Mouse (Mus musculus): ENCODE results near the gene Bfar.

Gene Bfar

DNA sequence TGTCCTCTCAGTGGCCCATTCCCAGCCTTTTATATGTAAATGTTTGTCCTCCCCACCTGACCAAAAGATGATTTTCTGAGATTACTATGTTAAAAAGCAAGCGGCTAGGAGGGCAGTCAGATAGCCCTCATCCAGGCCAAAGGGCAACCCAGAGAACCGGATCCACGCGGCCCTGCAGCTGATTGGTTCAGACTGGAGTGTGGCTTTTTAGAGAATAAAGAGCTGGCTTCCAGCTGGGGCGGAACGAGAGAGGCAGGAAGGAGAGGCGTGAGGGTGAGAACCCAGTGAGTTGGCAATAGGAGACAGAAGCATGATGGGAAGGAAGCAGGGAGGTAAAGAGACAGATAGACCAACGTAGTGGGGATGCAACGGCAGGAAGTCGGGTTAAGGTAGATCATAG is 51.3 kb downstream of the Bfar start:
- peak; percentile 77 for DNase-seq (ENCODE audit: low read depth, low spot score)

- peak; percentile 69 for DNase-seq (ENCODE audit: low read depth, low spot score)
These were observed 56.2 kb downstream of the Bfar start for GRCm38 (mm10) chr16:13727811-13728335.

GRCm38 (mm10) chr16:13729428-13729827 is 57.8 kb downstream of the Bfar start:
- DNase-seq (ENCODE audit: low read depth, low spot score), result no peak

DNA sequence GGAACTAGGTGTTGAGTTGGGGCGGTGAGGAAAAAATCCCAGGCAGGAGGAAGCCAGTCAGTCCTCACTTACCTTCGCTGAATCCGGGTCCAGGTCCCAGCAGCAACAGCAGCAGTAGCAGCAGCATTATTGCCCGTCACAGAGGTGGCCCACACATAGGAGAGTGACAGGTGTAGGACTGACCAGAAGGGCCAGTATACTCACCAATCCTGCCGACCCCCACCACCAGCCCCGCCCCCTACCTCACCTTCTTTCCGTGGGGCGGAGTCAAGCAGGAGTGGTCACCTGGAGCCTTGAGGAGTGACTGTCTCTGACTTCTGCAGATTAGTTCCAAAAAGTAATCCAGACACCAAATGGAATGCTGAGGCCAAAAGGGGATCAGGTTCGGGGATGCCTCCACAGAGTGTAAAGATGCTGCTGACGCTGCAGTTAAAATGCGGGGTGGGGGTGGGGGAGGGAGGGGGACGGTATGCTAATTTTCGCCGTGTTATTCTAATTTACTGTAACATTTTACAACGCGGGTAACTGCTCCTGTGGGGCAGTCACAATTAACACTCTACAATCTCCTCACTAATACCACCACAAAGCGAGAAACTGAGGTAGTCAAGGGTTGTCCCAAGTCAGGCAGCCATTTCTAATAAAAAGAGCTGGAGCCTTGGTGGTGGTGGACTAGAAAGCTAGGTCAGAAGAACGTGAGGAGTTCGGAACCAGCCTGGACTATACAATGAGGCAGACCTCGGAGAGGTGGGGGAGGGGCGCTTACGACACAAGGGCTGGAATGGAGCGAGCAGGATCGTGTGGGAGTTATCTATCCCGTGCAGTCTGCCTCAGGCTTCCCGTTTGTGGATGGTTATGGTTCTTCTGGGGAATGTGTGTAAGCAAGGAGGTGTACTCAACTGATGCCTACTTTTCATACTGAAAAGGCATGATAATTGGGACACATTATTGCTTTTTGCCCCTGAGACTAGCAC is 58.9 kb downstream of the Bfar start, which contains the start of gene Pla2g10:
Pla2g10 (minus strand) TSS at position 699 of the 971 bp plus-strand sequence.
- peak; percentile 81 for DNase-seq (ENCODE audit: low read depth, low spot score)

DNA sequence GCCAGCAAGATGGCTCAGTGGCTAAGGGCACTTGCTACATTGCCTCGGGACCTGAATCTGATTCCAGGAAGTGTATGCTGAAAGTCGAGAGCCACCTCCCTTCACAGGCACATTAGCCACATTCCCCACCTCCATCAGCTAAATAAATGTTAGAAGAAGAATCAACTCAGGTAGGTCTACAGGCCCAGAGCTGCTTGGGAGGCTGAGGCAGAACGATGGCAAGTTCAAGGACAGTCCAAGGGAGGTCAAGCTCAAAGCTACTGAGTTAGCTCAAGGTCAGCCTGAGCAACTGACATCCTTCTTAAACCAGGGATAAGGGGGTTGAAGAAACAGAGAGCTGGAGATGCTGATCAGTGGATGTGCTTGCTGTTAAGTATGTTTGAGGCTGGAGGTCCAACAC is 61.1 kb downstream of the Bfar start:
- DNase-seq (ENCODE audit: low read depth, low spot score), result peak; percentile 72

- peak; percentile 82 for DNase-seq (ENCODE audit: low read depth, low spot score)
These were observed 62.0 kb downstream of the Bfar start for GRCm38 (mm10) chr16:13733518-13734137.

- DNase-seq (ENCODE audit: low read depth, low spot score), result no peak
These were observed 64.3 kb downstream of the Bfar start for GRCm38 (mm10) chr16:13735977-13736376.

- DNase-seq (ENCODE audit: low read depth, low spot score), result peak; percentile 88
These were observed 67.4 kb downstream of the Bfar start for GRCm38 (mm10) chr16:13739044-13739443.

- DNase-seq (ENCODE audit: low read depth, low spot score), result peak; percentile 74
These were observed 69.2 kb downstream of the Bfar start for GRCm38 (mm10) chr16:13740844-13741243.

GRCm38 (mm10) chr16:13747708-13748107 is 76.0 kb downstream of the Bfar start:
- DNase-seq (ENCODE audit: low read depth, low spot score), result no peak

GRCm38 (mm10) chr16:13748124-13748523 is 76.5 kb downstream of the Bfar start:
- peak; percentile 84 for DNase-seq (ENCODE audit: low read depth, low spot score)

DNA sequence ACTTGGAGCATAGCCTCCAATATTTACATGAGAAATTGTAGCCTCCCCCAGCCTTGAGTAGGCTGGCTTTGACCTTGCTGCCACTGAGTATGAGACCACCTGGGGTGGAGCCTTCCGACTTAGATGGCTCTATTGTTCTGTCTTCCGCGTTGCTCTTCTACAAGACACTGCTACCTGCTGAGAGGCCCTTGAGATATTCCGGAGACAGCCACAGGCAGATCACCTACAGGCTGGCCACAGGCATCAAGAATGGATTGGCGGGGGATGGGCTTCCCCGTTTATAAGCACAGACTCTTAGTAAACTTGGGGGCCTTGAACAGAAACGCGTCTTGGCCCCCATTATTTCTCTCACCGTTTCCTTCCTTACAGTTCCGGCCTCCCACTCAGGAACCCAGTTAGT is 77.2 kb downstream of the Bfar start:
- peak; percentile 99 for DNase-seq (ENCODE audit: low read depth, low spot score)

DNA sequence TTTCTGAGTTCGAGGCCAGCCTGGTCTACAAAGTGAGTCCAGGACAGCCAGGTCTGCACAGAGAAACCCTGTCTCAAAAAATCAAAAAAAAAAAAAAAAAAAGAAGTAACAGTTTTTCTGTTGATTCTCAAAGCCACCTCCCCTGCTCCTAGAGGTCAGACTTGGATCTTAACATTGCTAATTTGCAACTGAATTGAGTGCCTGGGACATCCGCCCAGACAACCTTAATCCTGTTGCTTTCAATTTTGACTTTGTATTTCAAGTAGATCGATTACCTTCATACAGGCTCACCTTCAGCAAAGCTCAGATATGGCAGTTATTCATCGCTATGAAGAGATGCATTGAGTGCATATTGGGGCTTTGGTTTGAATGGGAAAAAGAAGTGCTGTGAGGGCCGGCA is 77.6 kb downstream of the Bfar start:
- DNase-seq (ENCODE audit: low read depth, low spot score), result peak; percentile 92

DNA sequence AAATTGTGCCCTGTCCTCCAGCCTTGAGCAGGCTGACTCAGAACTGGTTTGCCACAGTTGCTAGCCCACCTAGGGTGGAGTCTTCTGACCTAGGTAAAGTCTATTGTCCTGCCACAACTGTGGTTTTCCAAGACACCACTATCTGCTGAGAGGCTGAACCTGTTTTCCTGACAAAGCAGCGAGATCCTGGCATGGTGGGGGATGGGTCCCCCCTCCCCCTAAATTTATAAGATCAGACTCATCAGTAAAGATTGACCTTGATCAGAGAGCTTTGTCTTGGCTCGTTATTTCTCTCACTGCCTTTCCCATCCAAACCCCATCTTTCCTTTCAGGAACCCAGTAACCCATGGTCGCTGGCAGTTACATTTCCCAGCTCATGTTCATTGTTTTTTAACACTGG is 78.3 kb downstream of the Bfar start:
- peak; percentile 95 for DNase-seq (ENCODE audit: low read depth, low spot score)

DNA sequence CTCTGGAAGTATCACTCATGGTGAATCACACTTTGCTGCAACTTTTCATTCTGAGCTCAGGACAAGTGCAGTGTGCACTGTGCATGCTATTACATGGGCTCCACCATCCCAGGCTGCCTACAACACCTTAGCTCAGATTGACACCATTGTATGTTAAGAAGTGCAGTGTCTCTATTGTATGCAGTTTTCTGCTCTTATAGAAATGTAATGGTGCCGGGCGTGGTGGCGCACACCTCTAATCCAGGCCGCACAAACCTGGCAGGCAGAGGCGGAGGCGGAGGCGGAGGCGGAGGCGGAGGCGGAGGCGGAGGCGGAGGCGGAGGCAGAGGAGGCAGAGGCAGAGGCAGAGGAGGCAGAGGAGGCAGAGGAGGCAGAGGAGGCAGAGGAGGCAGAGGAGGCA is 79.0 kb downstream of the Bfar start:
- DNase-seq (ENCODE audit: low read depth, low spot score), result peak; percentile 68

All from ES-CJ7 (cell line).